Mouse (Mus musculus) embryonic facial prominence, embryonic 10.5 days (tissue): Measurements from ENCODE around the gene Hps3. TPM values are rescaled to one million over a fixed set of nuclear protein-coding genes. Genes with fewer than 3 reads are reported as not detected.
"Not testable (repeated sequence)": the region's sequence is repeated elsewhere in the genome, so short reads cannot be mapped to it uniquely, and the experiment has no call there.

Source experiments
- DNase-seq: peaks from one replicate; pipeline ENCODE4 v3.0.0-alpha.2; 2017; ENCODE audit warnings: low spot score
- H3K27ac ChIP-seq: fragments of 300-500 bp; sonication (generic); replicated peaks from 2 replicates; pipeline ENCODE4 v1.5.1; 2016; ENCODE audit warnings: mild to moderate bottlenecking
- H3K27me3 ChIP-seq: fragments of 300-500 bp; sonication (generic); replicated peaks from 2 replicates; pipeline ENCODE4 v1.6.1; 2016; ENCODE audit warnings: low read depth, mild to moderate bottlenecking; ENCODE audit not compliant: poor library complexity, severe bottlenecking
- H3K36me3 ChIP-seq: fragments of 300-500 bp; sonication (generic); replicated peaks from 2 replicates; pipeline ENCODE4 v1.6.1; 2016; ENCODE audit warnings: mild to moderate bottlenecking, moderate library complexity
- H3K4me1 ChIP-seq: fragments of 300-500 bp; sonication (generic); 2 replicates; pipeline ENCODE4 v1.6.1; 2016
- H3K4me3 ChIP-seq: fragments of 300-500 bp; sonication (generic); 2 replicates; pipeline ENCODE4 v1.5.1; 2016; ENCODE audit warnings: mild to moderate bottlenecking, moderate library complexity
- H3K9me3 ChIP-seq: fragments of 300-500 bp; sonication (generic); 2 replicates; pipeline ENCODE4 v1.6.1; 2016; ENCODE audit warnings: mild to moderate bottlenecking
- WGBS: fragments of 180-500 bp; shearing (Covaris S2); methylation state at CpG from one replicate; pipeline ENCODE4 v1.1.7; 2016; 5-methylcytosine and 5-hydroxymethylcytosine counted together
- polyA plus RNA-seq: library from polyadenylated mRNA; unstranded; fragments of >200 nt; fragmentation: Nextera tagmentation; extraction: Ambion mirVana; gene quantifications from 2 replicates; pipeline ENCODE4 v1.2.1, GENCODE M21; 2016

Hps3 gene
- polyA plus RNA-seq, 1 experiment from 2014 or later: 10.5 TPM

GRCm38 (mm10) chr3:20027788-20028187 lies 7.3 kb downstream of the Hps3 start:
- Histone ChIP-seq H3K4me1 (no peaks in the 10 kb centered on the region), H3K27me3 (no peaks in the 10 kb centered on the region), H3K9me3 (no peaks in the 10 kb centered on the region), H3K36me3 (peaks cover 45% of the 10 kb centered on the region), H3K27ac (no peak overlapping the region), H3K4me3 (no peak overlapping the region)
- 88% methylated on average over 5 of the region's 5 CpGs for WGBS
- DNase-seq: no peak

GRCm38 (mm10) chr3:20026996-20027689 lies 8.0 kb downstream of the Hps3 start:
- H3K36me3 ChIP-seq: peaks cover 51% of the 10 kb centered on the region
- WGBS: 90% methylated on average over 8 of the region's 8 CpGs

GRCm38 (mm10) chr3:20026481-20026880 lies 8.6 kb downstream of the Hps3 start:
- peaks cover 56% of the 10 kb centered on the region for H3K36me3 ChIP-seq

More at GRCm38 (mm10) chr3:20026996-20027689, 8.0 kb downstream of the Hps3 start:
- no peaks in the 10 kb centered on the region for H3K27me3 ChIP-seq
- no peaks in the 10 kb centered on the region for H3K4me1 ChIP-seq
- no peak overlapping the region for H3K4me3 ChIP-seq
- no peak for DNase-seq
- H3K27ac ChIP-seq: no peak overlapping the region
- H3K9me3 ChIP-seq: no peaks in the 10 kb centered on the region

GRCm38 (mm10) chr3:20023832-20024231 lies 11.3 kb downstream of the Hps3 start:
- no peaks in the 10 kb centered on the region for H3K4me1 ChIP-seq
- no peak for DNase-seq
- H3K27ac ChIP-seq: no peak overlapping the region
- H3K9me3 ChIP-seq: no peaks in the 10 kb centered on the region
- H3K4me3 ChIP-seq: no peak overlapping the region
- H3K36me3 ChIP-seq: peaks cover 72% of the 10 kb centered on the region
- no peaks in the 10 kb centered on the region for H3K27me3 ChIP-seq
- 49% methylated on average over 1 of the region's 1 CpGs for WGBS

More at GRCm38 (mm10) chr3:20026481-20026880, 8.6 kb downstream of the Hps3 start:
- no peak for DNase-seq
- no peaks in the 10 kb centered on the region for H3K27me3 ChIP-seq
- no peaks in the 10 kb centered on the region for H3K4me1 ChIP-seq
- no peaks in the 10 kb centered on the region for H3K9me3 ChIP-seq
- H3K27ac ChIP-seq: no peak overlapping the region
- no peak overlapping the region for H3K4me3 ChIP-seq

GRCm38 (mm10) chr3:20018076-20018475 lies 17.0 kb downstream of the Hps3 start:
- Histone ChIP-seq H3K4me3 (no peak overlapping the region), H3K36me3 (peaks cover 67% of the 10 kb centered on the region), H3K27ac (no peak overlapping the region), H3K4me1 (no peaks in the 10 kb centered on the region), H3K27me3 (no peaks in the 10 kb centered on the region), H3K9me3 (no peaks in the 10 kb centered on the region)
- no peak for DNase-seq
- 93% methylated on average over 8 of the region's 8 CpGs for WGBS

- no peak for DNase-seq
- H3K4me1 ChIP-seq: peaks cover 8% of the 10 kb centered on the region
- H3K4me3 ChIP-seq: no peak overlapping the region
- 95% methylated on average over 2 of the region's 2 CpGs for WGBS
- H3K27me3 ChIP-seq: no peaks in the 10 kb centered on the region
- no peaks in the 10 kb centered on the region for H3K9me3 ChIP-seq
- no peak overlapping the region for H3K27ac ChIP-seq
- peaks cover 47% of the 10 kb centered on the region for H3K36me3 ChIP-seq
Observed at GRCm38 (mm10) chr3:20014454-20014853, 20.7 kb downstream of the Hps3 start.

GRCm38 (mm10) chr3:20010905-20011304 lies 24.2 kb downstream of the Hps3 start:
- 57% methylated on average over 7 of the region's 7 CpGs for WGBS
- Histone ChIP-seq H3K36me3 (peaks cover 33% of the 10 kb centered on the region), H3K27ac (peak overlapping the region; percentile 66)
- DNase-seq: peak; percentile 34
- not testable (repeated sequence) for H3K9me3 ChIP-seq, H3K4me3 ChIP-seq, H3K27me3 ChIP-seq, H3K4me1 ChIP-seq

GRCm38 (mm10) chr3:20010464-20010863 lies 24.7 kb downstream of the Hps3 start:
- H3K27ac ChIP-seq: peak overlapping the region; percentile 66
- H3K9me3 ChIP-seq: no peaks in the 10 kb centered on the region
- H3K27me3 ChIP-seq: no peaks in the 10 kb centered on the region
- DNase-seq: peak; percentile 15
- no peak overlapping the region for H3K4me3 ChIP-seq
- peaks cover 29% of the 10 kb centered on the region for H3K36me3 ChIP-seq
- peaks cover 8% of the 10 kb centered on the region for H3K4me1 ChIP-seq
- 69% methylated on average over 9 of the region's 9 CpGs for WGBS

- 91% methylated on average over 5 of the region's 5 CpGs for WGBS
Observed at GRCm38 (mm10) chr3:20007759-20008158, 27.4 kb downstream of the Hps3 start.

GRCm38 (mm10) chr3:20007275-20007674 lies 27.8 kb downstream of the Hps3 start:
- H3K4me3 ChIP-seq: no peak overlapping the region
- 93% methylated on average over 4 of the region's 4 CpGs for WGBS
- H3K27me3 ChIP-seq: no peaks in the 10 kb centered on the region
- no peaks in the 10 kb centered on the region for H3K9me3 ChIP-seq
- H3K27ac ChIP-seq: no peak overlapping the region
- peaks cover 8% of the 10 kb centered on the region for H3K4me1 ChIP-seq
- H3K36me3 ChIP-seq: peaks cover 22% of the 10 kb centered on the region
- DNase-seq: no peak

More at GRCm38 (mm10) chr3:20007759-20008158, 27.4 kb downstream of the Hps3 start:
- Histone ChIP-seq H3K4me3 (no peak overlapping the region), H3K9me3 (no peaks in the 10 kb centered on the region), H3K27me3 (no peaks in the 10 kb centered on the region), H3K4me1 (peaks cover 8% of the 10 kb centered on the region), H3K27ac (no peak overlapping the region), H3K36me3 (peaks cover 21% of the 10 kb centered on the region)
- no peak for DNase-seq

GRCm38 (mm10) chr3:20005611-20006010 lies 29.5 kb downstream of the Hps3 start:
- no peaks in the 10 kb centered on the region for H3K27me3 ChIP-seq
- H3K9me3 ChIP-seq: no peaks in the 10 kb centered on the region
- 80% methylated on average over 1 of the region's 1 CpGs for WGBS

GRCm38 (mm10) chr3:20004422-20004821 lies 30.7 kb downstream of the Hps3 start:
- no peak overlapping the region for H3K4me3 ChIP-seq
- H3K4me1 ChIP-seq: no peaks in the 10 kb centered on the region
- H3K27me3 ChIP-seq: no peaks in the 10 kb centered on the region
- no peak overlapping the region for H3K27ac ChIP-seq
- WGBS: 77% methylated on average over 8 of the region's 8 CpGs
- H3K36me3 ChIP-seq: peaks cover 31% of the 10 kb centered on the region
- no peak for DNase-seq
- H3K9me3 ChIP-seq: no peaks in the 10 kb centered on the region

More at GRCm38 (mm10) chr3:20005611-20006010, 29.5 kb downstream of the Hps3 start:
- Histone ChIP-seq H3K27ac (no peak overlapping the region), H3K36me3 (peaks cover 33% of the 10 kb centered on the region), H3K4me3 (no peak overlapping the region), H3K4me1 (peaks cover 3% of the 10 kb centered on the region)
- no peak for DNase-seq

GRCm38 (mm10) chr3:20002786-20003185 lies 32.3 kb downstream of the Hps3 start:
- Histone ChIP-seq H3K27me3 (no peaks in the 10 kb centered on the region), H3K9me3 (no peaks in the 10 kb centered on the region), H3K27ac (no peak overlapping the region), H3K36me3 (peaks cover 29% of the 10 kb centered on the region), H3K4me1 (no peaks in the 10 kb centered on the region), H3K4me3 (no peak overlapping the region)
- DNase-seq: no peak
- 80% methylated on average over 5 of the region's 5 CpGs for WGBS
